Mouse (Mus musculus) cerebellum, postnatal 4 days (tissue): Measurements from ENCODE around the gene Hmgcr.

ENCODE experiments used
- DNase-seq, 2 experiments: peaks; one replicate each; pipeline ENCODE4 v3.0.0; 2022; ENCODE audit warnings: low spot score in 2 of 2, mixed read lengths in 1 of 2

Hmgcr gene

DNA sequence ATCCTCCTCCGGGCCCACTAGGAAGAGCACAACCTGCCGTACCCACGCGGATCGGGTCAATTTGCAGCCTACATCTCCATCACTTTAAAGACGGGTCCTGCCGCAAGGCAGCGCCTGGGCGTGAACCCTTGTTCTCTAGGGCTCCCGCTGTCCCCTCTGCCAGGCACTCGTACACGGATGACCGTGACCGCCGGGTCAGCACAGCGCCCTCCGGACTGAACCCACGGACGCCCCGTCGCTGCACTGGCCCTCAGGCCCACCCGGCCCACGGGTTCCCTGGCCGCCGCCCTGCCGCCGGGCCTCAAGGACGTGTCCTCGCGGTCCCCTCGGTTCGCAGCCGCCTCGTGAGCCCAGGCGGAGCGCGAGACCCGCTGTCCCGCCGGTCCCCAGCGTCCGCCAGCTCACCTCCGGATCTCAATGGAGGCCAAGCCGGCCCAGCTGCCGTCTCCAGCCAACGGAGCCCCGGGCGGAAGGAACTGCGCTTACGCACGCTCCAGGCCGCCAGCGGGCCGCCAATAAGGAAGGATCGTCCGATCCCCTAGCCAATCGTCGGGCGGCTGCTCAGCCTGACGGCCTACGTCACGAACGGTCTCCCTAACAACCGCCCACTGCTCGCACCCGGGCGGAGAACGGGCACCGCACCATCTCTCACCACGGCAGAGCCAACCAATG, at the start of gene Hmgcr:
Gene Hmgcr (minus strand): TSS at position 531 of the 672 bp plus-strand sequence.
- DNase-seq: peak; percentile 91 to 97

DNA sequence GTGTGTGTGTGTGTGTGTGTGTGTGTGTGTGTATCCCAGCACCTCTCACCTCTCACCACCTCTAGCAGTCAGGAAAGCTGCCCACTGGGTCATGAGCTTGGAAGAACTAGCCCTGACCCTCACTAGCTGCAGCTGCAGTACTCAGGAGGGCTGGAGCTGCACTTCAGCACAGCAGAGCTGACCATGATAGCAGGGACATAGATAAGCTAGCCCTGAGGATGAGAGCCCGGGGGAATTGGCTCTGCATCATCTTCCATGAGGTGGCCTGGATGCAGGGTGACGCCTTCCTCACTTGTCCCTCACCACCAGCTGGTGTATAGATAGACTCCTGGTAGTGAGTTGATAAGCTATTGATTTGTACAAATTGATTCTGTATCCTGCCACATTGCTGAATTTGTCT, 49.3 kb upstream of the Hmgcr start:
- DNase-seq: no peak

DNA sequence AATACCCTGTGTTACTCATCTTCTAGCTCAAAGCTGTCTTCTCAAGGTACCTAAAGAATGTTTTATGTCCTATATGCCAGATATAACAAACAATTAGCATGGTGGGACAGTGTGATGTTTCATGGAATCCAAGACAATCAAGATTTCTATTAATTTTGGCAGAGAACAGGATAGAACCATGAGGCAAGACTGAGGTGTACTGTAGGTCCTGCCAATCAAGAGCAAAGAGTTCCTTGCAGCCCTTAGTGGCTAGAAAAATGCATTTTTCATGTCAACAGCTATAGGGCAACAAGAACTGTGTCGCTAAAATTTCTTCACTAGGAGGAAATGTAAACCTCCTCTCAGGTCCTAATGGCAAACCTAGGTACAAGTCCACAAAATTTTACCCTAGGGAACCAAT, 47.1 kb upstream of the Hmgcr start:
- DNase-seq: no peak

DNA sequence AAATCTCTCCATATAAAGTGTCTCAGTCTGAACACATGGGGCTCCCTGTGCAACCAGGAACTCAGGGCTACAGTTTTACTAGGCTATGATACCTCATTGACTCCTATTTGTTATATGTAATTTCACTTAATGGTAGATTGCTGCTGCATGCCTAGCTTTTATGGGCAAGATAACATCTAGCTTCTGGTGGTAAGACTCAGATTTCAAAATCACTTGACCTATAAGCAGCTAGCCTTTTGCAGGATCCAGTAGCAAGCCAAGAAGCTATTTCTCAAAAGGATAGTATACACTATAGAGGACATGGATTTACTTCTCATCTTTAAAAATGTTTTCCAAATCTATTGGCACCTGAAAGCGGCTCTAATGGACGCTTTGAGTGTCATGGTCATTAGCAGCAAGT, 45.6 kb upstream of the Hmgcr start:
- no peak for DNase-seq

DNA sequence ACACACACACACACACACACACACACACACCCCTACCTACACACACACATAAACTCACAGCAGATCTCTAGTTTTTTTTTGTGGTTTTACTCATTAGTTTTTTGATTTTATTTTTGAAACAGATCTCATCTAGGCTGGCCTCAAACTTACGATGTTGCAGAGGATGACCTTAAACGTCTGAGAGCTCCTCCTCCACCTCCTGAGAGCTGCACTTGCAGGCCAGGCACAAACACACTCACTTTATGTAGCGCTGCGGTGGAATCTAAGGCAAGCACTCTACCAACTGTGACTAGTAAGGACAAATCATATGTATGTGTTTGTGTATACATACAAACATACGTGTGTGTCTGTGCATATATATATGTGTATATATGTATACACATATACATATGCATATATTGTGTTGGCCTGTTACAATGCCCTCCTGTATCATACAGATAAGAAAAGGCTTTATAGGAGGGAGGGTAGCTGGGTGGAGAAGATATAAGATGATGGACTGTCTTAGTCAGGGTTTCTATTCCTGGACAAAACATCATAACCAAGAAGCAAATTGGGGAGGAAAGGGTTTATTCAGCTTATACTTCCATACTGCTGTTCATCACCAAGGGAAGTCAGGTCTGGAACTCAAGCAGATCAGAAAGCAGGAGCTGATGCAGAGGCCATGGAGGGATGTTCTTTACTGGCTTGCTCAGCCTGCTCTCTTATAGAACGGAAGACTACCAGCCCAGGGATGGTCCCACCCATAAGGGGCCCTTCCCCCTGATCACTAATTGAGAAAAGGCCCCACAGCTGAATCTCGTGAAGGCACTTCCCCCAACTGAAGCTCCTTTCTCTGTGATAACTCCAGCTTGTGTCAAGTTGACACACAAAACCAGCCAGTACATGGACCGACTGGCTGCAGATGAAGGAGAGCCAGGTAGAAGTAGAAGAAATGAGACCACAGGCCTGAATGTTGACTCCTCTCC, 38.8 kb upstream of the Hmgcr start:
- no peak for DNase-seq

DNA sequence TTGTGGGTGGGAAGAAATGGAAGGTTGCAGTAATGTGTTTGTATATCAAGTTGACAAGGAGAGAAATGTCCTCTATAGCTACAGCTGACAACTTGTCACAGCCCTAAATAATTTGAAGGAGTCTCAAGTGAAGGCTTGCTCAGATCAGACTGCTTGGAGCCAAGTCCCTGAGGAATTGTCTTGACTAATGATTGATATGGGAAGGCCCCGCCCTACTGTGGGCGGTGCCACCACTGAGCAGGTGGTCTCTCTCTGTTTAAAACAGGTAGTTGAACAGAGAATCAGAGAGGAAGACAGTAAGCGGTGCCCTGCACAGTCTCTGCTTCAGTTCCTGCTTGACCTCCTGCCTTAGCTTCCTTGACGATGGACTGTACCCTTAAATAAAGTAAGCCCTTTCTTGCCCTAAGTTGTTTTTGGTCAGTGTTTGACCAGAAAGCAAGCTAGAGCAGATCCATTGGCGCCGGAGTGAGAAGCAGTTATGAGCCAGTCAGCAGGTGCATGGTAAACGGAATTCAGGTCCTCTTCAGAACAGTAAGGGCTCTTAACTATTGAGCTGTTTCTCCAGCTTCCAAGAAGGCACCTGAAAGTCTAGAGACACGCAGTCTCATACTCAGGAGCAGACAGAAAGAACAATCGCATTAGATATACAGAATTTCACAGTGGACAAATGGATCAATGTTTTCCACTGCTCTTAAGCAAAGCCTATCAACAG, 32.0 kb upstream of the Hmgcr start:
- DNase-seq: no peak

DNA sequence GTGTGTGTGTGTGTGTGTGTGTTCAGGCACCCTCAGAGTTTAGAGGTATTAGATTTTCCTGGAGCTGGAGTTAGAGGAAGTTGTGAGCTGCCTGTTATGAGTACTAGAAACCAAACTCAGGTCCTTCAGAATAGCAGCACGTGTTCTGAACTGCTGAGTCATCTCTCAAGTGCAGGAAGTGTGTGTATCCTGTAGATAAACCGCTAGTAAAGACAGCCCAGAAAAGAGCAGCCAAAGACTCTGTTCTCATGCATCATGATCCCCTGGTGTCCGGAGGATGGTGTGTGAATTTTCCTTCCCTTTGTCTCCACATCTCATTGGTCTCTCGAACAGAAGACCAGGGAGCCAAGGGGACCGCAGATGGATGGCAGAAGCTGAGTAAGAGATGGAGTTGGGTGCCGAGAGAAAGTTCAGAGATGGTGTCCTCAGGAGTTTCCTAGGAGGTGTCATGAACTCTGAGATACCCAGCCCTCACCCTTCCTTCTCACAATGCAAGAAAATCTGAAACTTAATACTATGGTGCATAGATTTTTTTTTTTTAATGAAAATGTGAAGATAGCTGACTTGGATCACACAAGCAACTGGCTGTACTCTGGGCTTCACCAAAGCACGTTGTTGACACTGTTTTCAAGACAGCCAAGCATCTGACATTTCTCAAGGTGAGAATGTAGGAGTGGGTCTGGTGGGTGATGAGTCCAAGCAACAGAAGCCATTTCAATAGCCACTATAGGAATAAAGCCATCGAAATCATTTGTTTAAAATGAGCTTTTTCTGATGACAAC, 27.3 kb upstream of the Hmgcr start:
- DNase-seq: no peak

DNA sequence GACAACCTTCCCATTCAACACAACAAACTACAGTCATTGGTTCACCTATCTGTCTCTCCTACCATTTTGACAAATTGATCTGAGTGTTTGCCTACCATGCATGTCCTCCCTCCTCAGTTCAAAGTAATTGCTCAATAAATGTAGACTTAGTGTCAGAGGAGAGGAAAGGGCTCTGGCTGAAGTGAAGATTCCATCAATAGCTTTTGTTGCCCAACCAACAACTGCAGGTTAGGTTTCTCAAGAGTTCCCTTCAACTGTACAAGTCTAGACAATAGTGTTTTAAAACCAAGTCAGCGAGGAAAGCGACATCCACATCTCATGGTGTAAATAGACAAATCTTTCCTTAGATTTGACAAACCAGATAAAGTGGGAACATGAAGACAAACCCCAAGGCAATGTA, 24.7 kb upstream of the Hmgcr start:
- no peak for DNase-seq

DNA sequence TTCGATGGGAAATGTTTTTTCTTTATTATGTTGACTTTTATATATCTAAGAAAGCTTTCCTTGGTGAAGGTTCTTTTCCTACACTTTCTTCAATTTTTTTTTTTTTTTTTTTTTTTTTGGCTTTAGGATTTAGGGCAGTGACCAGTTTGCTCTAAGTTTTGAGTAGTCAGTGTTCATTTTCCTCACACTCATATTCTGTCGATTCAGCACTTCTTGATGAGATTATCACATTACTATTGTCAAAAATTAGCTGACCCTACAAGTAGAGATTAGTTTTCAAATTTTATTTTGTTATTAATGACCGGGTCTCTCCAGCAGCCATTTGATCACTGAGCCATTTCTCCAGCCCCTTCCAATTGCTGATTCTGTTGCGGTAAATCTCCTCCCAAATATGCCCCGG, 19.2 kb upstream of the Hmgcr start:
- DNase-seq: no peak

DNA sequence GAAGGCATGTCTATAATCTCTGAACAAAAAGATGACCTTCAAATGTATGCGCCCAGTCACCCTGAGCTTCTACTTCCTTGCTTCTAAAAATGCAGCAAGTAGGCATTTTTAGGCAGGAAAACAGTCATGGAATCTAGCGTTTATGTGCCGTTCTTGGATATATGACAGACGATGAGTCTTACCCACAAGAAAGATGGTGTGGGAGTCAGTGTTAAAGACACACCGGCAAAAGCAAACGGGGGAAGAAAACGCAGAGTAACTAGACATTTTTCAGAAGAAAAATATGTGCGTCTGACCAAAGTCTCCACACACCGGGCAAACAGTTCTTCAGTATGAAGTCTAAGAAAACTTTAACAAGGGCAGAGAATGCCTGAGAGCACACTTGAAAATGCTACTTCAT, 16.5 kb upstream of the Hmgcr start:
- DNase-seq: no peak

DNA sequence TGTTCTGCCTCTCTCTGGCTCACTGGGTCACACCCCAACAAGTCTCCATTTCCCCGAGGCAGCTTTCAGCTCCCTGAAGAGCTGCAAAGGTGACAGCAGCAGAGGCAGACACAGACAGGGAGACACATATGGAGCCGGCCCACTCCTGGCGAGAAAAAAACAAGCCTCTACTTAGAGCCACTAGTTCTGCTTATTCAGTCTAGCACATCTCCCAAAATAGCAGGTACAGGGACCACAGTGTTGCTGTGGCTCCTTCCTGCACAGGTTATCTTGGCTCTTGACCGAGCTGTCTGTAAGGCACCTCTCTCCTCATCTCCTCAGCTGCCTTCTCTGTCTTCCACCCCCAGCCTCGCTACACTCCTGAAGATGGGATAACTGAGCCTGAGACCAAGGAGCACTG, 14.0 kb upstream of the Hmgcr start:
- DNase-seq: no peak

DNA sequence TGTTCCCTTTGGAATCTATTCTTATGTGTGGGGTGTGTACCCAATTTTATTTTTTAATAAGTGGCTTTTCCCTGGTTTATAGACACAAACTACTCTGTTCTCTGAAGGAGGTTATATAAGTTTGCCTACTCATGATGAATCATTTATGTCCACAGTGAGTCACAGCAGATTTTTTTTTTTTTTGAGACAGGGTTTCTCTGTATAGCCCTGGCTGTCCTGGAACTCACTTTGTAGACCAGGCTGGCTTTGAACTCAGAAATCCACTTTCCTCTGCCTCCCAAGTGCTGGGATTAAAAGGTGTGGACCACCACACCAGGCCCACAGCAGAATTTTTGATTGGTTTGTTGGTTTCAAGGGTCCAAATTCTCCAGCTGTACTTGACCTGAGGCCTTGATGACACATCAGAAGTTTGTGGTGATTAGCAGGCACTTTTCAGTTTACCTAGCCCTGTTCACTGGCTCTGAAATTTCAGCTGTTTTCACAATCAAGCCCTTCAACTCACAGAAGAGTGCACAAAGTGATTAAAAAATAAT, 10.4 kb upstream of the Hmgcr start:
- no peak for DNase-seq

DNA sequence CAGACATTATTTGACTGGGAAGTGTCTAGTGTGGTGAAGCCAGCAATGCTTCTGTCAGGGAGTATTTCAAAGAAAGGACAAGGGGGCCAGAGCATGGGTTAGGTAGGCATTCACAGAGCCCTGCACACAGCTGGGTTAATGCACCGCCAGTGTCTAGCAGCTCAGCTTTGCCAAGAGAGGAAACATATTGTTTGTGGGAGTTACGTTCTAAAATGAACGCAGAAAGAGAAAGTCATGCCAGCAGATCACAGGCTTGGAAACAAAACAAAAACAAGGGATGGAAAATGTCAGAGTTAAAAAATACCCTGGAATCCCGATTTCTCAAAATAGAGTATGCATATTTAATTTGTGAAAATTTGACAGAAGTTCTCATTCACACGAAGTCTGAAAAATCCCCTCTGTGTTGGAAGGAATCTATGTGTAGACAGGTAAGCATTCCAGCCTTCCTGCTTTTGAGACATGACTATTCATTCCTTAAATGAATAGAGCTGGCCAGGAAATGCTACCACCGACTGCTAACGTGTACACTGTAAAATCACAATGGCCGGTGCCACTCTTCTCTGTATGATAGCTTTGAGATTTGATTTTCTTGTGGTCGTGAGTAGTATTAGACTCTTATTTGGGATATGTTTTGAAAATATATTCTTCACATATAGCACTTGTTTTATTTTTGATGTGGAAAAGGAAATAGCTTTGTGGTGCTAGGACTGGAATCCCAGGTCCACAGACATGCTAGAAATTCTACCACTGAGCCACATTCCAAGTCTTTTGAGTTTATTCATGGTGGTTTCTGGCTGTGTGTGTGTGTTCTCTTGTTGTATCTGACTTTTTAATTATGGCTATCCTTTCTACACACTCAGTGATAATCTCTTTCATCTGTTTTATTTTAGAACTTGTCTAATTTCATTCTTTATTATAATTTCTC, 9.7 kb upstream of the Hmgcr start:
- DNase-seq: no peak

DNA sequence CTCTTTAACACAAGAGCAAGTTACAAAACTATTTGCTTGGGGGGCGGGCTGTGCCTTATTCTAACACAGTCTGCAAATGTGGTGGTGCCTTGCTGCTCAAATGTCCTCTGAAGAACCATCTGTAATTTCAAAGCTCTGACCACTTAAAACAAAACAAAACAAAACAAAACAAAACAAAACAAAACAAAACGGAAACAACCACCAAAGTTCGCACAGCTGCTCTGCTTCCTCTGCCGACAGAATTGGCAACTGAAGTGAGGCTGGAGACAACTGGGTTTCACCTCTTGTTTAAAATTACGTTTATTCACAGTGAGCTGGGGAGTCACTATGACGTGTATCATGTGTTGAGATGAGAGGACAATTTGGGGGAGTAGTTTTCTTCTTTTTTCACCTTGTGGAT, 7.9 kb upstream of the Hmgcr start:
- no peak for DNase-seq

DNA sequence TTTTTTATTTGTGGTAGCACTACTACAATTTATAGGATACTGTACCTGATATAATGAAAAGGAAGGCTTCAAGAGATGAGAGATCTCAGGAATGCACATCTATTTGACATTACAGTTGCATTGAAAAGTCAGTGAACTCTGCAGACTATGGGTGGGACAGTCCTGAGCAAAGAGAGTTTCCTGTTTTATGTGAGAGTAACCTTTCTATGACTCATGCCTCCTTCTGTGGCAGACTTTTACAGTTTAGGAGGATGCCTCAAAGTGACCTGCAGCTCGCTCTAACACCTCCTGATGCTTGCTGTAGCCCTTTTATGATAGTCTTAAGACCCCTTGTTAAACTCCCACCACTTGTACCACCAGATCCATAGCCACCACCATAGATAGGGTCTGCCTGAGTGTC, 6.3 kb upstream of the Hmgcr start:
- DNase-seq: no peak

DNA sequence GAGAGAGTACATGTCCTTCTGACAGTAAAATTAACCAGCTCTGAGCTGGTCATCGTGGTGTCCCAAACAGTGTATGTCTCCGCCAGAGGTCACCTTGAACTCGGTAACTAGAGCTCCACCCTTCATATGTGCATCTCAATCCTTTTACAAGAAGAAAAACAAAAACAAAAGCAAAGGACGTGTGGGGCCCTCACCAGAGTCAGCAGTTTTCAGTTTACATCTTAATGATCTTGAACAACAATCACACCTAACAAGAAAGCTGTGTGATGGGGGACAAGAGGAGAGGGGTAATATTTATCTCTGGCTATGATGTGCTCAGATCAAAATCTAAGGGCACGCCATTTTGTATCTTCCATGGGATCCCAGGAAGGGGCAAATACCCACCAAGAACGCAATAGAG, 5.0 kb upstream of the Hmgcr start:
- no peak for DNase-seq

DNA sequence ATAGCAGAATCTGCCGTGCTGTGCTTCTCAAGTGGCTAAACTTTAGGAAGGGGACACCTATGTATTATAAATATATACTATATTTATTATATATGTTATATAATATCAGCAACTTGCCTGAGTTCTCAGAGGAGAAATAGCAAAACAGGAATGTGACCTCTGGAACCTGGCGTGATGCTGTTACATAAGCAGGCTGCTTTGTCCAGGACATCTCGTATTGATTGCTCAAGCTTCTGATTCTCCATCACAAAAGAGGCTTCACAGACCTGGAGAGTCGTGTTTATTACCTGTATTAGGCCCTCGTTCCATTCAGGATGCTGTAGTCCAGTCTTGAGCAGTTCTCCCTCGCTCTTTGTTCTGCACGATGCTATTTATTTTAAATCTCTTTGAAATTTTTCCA, 3.1 kb upstream of the Hmgcr start:
- DNase-seq: no peak

DNA sequence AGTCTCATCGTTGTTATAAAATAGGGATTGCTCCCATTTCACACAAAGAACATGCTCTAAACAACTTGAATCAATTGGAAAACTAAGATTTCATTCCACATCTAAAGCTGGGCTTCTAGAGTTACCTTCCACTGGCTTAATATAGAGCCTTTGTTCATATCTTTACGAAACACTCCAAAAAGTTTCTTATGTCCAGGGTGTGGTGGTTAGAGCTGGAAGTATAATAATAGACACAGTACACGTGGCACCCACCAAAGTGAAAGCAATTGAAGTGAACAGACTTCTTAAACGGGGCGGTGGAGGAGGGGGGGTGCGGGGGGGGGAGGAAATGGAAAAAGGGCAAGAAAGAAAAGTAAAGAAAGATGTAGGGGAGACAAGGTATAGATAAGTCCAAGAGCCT, 1.5 kb upstream of the Hmgcr start:
- no peak for DNase-seq

DNA sequence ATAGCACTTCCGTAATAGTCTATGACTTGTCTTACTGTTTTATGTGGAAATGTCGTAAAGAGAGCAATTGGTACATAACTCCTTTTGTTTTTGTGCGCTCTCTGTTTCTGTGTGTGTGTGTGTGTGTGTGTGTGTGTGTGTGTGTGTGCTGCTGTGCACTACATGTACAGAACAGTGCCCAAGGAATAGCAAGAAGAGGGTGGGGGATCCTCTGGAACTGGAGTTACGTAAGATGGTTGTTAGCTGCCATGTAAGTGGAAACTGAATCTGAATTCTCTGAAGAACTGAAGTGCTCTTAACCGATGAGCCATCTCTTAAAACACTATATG, 1.1 kb upstream of the Hmgcr start:
- no peak for DNase-seq

DNA sequence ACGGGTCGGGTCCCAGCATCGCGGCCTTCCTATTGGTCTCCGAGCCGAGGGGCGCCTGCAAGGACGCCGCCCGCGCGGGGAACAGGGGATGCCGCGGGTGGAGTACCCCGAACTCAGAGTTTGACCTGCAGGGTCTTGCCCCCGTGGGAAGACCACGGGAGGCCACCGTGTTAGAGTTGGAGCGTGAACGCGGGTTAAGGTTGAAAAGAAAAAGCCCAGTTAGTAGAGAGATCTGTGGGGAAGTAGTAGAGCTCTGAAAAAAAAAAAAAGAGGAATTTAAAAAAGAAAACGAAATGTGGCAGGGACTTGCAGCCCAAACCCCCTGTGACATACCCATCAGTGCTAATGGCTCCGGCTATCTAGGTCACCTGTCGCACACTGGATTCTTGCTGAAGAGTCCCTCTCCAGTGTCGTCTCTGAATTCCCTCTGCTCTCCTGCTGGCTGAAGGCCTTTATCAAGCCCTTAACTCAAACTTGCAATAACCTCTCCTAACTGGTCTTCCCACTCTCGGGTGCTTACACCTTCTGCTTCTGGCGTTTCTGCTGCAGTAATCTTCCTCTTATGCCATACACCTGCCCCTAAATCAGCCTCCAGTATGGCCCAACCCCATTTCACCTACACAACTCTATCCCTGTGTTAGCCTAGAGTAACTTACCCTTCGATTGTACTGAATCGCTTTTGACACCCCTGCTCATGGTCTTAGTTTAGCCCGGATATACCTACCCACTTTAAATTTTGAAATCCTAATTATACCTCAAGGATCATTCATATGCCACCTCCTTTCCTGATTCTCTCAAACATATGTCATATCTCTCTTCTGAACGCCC, 556 bp upstream of the Hmgcr start:
- DNase-seq: no peak
